Mouse (Mus musculus) cerebellum, adult 8-10 months (tissue): ENCODE results near the gene Rraga.
A peak's percentile ranks its signal among the peaks of the same experiment; 100 is the strongest.

Source experiments
- DNase-seq: peaks from one replicate; pipeline ENCODE4 v3.0.0; 2022

The Rraga gene

GRCm38 (mm10) chr4:86575283-86575983, at the start of gene Rraga:
Gene Rraga, plus strand, starts transcription at chr4:86575668.
- peak; percentile 92 for DNase-seq

DNA sequence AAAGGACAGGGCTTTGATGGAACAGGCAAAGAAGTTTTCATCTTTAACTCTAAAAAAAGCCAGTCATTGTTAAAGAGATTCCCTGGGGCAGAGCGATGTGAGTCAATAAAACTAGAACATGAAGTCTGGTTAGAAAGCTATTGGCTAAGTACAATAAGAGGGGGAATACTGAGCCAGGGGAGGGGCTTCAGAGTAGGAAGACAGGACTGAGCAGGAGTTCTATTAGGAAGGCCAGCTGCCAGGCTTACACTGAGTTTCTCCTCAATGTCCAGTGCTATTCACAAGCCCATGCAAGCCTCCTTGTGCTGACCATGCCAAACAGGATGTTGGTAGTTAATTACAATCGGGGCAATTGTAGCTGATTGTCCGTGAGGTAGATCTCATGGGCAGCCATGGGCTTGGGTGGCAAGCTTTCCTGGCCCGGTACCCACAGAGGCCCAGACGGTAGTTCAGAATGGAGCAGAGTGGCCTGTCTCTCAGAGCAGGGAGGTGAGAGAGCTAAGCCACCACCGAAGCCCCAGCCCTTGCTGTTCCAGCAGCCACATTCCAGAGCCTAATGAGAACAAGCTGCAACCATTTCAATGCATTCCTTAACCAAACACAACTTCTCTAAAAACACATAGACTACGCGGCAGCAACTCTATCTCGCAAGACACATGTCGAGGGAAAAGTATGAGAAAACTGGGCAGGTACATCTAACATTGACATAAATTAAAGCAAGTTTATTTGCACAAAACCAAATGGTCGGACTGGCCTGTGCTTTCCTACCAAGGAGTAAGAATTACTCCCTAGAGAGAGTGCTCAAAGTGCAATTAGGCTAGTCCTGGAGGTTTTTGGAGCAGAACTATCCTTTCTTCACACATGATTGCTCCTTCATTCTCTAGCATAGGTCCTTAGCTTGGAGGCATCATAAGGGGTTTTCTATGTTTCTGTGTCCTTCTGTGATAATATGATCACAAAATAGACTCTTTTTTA, 48.0 kb upstream of the Rraga start:
- DNase-seq = no peak

GRCm38 (mm10) chr4:86529161-86529560, 46.3 kb upstream of the Rraga start:
- DNase-seq = peak; percentile 27

GRCm38 (mm10) chr4:86533406-86534090, 41.9 kb upstream of the Rraga start:
- DNase-seq = no peak

DNA sequence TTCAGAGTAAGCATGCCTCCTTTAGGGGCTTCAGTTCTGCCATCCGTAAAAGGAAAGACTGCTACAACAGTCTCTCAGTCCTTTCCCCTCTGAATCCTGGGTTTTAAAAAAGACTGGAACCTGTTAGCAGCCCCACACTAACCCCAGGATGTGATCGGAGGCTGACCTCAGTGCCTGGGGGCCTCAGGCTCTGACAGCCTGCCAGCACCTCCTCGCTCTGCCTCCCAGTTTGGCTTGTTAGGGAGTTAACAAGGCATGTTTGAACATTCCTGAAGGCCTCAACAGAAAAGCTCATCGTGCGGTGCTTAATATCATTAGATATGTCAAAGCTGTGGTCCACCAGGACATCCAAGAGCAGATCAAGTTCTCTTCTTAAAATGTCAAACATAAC, 41.4 kb upstream of the Rraga start:
- DNase-seq = no peak

- DNase-seq = no peak
These were observed 37.5 kb upstream of the Rraga start for GRCm38 (mm10) chr4:86537972-86538371.

DNA sequence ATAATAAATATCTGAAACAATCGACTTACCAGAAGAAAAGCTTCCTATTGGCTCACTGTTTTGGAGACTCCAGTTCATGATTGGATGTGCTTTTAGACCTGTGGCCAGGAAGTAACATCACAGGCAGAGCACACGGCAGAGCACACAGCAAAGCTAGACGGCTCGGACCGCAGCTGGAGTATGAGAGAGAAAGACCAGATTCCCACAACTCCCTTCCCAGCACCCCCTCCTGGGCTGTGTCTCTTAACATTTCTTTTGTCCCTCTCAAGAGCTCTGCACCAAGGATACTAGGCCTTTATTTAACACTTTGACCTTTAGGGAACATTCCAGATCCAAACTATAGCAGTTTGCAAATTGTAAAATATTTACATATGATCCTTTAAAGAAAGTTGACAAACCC, 36.5 kb upstream of the Rraga start:
- no peak for DNase-seq

DNA sequence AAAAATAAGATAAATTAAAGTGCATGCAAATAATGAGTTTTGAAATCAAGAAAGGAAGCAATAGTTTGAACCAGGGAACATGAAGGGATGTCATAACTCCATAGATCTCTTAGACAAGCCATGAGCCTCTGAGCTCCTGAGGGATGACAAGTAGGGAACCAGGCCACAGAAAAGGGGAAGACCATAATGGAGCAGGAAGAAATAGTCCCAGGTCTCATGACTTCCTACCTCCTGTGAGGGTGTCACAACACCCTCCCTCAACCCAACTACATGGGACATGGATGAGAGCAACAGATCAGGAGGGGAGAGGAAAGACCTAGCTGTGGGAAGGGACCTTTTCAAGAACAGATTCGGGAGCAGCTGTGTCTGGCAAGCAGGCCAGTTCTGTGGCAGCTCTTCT, 33.9 kb upstream of the Rraga start:
- DNase-seq = no peak

- no peak for DNase-seq
These were observed 31.5 kb upstream of the Rraga start for GRCm38 (mm10) chr4:86543999-86544398.

DNA sequence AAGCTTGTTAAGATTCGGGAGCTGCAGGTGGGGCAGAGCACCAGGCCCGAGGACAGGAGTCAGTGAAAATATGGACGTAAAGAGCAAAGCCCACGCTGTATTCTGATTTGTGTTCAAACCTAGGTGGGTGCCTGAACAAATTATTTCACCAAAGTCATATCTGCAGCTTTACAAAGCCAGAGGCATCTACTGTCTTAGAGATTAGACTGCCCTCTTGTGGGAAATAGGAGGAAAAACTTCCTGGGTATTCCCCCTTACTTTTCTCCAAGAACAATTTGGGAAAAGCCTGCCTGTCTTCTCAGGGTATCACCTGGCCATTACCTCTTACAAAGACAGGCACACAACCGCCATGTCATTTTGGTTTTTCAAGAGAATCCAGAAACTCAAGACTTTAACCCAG, 29.9 kb upstream of the Rraga start:
- no peak for DNase-seq

DNA sequence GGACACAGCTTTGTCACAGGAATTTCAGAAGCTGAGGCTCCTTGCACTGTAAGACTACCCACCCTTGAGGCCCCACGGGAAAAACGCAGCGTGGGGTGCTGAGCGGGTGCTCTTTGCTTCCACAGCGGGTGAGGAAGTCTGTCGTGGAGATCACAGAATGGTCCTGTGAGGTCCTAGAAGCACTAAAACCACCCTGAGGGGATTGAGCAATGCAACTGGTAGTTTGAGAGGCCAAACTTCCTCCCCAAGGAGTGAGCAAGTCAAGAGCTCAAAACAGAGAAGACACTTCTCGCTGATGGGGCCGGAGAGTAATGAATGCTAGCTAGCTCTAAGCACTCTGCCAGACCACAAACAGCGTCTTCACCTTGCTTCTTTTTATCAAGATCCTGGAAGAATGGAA, 27.1 kb upstream of the Rraga start:
- DNase-seq = no peak

GRCm38 (mm10) chr4:86555035-86555707, 20.3 kb upstream of the Rraga start:
- no peak for DNase-seq

GRCm38 (mm10) chr4:86557371-86557770, 18.1 kb upstream of the Rraga start:
- DNase-seq = no peak

GRCm38 (mm10) chr4:86558228-86558627, 17.2 kb upstream of the Rraga start, which contains the start of gene Saxo1:
Gene Saxo1, minus strand, starts transcription at chr4:86558328.
- no peak for DNase-seq

GRCm38 (mm10) chr4:86559006-86559405, 16.5 kb upstream of the Rraga start:
- no peak for DNase-seq

DNA sequence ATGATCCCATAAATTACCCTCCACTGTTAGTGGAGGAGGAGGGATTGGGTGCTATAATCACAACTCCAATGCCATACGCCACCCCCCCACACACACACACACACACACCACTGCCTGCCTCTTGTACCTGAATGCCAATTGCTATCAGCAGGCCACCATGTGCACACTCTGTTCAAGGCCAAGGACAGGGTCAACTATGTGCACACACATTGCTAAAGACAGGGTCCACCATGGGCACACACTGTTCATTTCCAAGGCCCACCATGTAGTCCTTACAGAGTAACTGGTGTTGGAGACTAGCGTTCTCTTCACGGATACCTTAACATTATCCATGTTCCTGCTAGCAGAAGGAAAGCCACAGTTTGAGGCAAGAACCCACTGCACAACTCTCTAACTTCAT, 14.4 kb upstream of the Rraga start:
- DNase-seq = no peak

DNA sequence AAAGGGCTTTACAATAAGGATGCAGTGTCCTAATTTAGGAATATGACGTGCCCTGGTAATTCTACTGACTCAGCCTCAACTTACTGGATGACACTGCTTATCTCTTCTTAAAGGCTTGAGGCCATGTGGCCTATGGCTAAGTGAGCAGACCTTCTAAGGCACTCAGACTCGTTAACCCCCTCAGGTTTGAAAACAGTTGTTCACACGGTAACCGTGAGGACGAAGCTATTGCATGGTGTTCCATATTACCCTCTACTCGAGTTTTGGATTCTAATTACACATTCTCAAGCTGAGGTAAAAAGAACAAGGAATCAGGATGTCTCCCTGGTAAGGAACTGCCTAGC, 557 bp upstream of the Rraga start:
- DNase-seq = no peak

DNA sequence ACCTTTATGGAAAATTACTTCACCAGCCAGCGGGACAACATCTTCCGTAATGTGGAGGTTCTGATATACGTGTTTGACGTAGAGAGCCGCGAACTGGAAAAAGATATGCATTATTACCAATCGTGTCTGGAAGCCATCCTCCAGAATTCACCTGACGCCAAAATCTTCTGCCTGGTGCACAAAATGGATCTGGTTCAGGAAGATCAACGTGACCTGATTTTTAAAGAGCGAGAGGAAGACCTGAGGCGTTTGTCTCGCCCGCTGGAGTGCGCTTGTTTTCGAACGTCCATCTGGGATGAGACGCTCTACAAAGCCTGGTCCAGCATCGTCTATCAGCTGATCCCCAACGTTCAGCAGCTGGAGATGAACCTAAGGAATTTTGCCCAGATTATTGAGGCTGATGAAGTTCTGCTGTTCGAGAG, 663 bp downstream of the Rraga start:
- no peak for DNase-seq

- no peak for DNase-seq
These were observed 1.3 kb downstream of the Rraga start for GRCm38 (mm10) chr4:86576630-86577225.

DNA sequence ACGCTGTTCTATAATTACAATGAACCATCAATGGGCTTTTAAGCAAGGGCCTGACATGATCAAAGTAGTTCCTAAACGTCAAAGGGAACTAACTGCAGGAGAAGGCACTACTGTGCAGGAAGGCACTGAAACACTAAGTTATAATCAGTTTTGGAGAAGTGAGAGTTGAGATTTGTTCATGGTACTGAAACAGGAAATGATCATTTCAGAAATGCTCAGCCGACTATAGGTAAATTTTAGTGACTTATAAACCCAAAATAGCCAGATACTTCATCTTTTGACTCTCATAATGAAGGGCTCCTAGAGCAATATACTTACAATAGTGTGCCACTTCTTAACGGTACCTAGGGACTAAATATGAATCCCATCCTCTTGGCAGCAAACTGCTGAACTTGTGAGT, 4.6 kb downstream of the Rraga start:
- no peak for DNase-seq

GRCm38 (mm10) chr4:86580591-86580990, 5.1 kb downstream of the Rraga start:
- no peak for DNase-seq

DNA sequence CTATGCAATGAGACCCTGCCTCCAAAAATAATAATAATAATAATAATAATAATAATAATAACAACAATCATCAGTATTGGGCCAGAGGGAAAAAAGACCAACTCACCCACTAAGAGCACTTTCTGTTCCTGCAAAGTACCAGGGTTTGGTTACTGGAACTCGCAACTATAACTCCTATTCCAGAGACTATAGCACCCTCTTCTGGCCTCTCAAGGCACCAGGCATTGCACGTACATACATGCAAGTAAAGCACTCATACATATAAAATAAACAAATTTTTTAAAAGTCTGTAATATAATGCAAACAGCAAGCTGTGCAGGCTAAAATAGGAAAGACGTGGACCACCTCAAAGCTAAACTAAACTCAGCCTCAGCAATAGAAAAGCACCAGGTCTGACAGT, 12.8 kb downstream of the Rraga start:
- DNase-seq = no peak

DNA sequence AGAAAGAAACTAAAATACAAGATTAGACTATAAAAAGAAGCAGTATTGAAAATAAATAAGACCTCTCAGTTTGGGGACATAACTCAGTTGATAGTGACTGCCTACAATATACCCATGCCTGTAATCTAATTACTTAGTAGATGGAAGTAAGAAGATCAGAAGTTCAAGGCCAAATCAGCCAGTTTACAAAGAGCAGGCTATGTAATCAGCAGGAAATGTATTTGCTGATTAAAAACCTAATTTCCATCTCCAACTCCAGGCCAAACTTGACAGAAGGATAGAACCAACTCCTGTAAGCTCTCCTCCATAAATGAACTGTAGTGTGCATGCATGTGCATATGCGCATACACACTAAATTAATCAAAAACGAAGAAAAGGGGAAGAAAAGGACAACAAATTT, 15.8 kb downstream of the Rraga start:
- DNase-seq = no peak
